Mouse (Mus musculus): ENCODE measurements around the gene Otop2.

DNA sequence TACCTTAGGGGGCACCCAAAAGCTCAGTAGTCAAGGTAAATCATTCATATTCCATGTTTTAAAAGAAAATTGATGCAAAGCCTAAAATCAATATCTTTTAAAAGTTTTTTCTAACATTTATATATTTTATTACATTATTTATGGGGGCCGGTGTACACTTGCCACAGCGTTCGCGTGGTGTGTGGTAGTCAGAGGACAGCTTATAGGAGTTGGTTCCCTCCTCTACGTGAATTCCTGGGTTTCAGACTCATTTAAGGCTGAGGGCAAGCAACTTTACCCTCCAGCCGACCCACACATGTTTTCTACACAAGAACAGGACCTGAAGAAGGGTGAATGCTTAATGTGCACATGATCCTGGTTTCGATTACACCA, 29.4 kb upstream of the Otop2 start:
- TF ChIP-seq CTCF (IDR thresholded peaks at IDR 0.05; ENCODE audit: borderline replicate concordance, insufficient read depth, low read depth, low read length) (no peak), POLR2A (IDR thresholded peaks at IDR 0.05; ENCODE audit: borderline replicate concordance, insufficient read depth, low read length) (no peak)

Data from cerebellum, adult 2 months (tissue).